Comparison of ENCODE assay signal across 8 mouse cellular contexts in the genomic region with DNA sequence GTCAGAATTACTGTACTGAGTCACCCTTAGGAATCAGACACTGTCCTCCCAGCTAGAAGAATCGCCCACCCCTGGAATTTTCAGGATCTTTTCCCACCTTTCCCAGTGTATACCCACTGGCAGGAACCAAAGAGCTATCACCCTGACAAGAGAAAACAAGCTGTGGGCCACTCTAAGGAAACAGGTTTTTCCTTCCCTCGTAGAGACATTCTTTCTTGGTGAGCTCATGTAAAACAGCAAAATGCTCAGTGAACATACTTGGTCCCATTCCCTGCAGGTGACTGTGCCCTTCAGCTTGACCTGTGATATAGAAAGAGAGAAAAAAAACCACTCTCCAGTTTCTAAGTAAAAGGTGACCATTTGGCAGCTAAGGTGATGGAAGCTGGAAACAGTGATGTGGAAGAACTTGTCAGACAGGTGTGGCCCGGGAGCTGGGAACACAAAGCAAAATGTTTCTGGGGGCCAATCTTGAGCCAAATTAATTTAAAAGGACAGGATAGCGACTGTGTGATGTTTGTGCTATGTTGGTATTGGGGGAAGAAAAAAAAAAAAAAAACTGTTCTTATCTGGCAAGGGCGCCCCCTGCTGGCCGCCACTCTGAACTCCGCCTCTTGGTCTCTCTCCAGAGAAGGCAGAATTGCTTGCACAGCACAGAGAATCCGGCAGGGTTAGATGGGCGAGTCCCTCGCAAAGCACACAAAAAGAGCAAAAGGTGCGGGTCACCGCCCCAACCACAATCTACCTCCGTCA.
DNase-seq lines count a peak whose midpoint lies in the region; ATAC-seq and TF ChIP-seq lines count a peak whose summit lies in the region.

No protein-coding gene starts in this region.

- peak; percentile 61 for TF ChIP-seq CTCF in cerebellum, adult 2 months (IDR thresholded peaks at IDR 0.05; ENCODE audit: borderline replicate concordance, insufficient read depth, low read depth, low read length)

- peak; percentile 39 for DNase-seq in MEL-GATA-1-ER (ENCODE audit: extremely low read depth, low read depth)
- DNase-seq in cerebellum, adult 2 months = peak; percentile 60 to 72
- peak; percentile 81 for DNase-seq in forelimb bud, embryonic 11.5 days (ENCODE audit: low read depth, low spot score)
- peak; percentile 86 for DNase-seq in heart, postnatal 4 days
- DNase-seq in layer of hippocampus, adult 8-10 months (ENCODE audit: low spot score in 2 of 2) = peak; percentile 49 to 77
- DNase-seq in retina, adult 2 months (ENCODE audit: low read depth, low spot score) = peak; percentile 38
- DNase-seq in thymus, postnatal 25 days = peak; percentile 81

- 19% methylated on average over 13 of the region's 13 CpGs for WGBS in cerebellum, adult 2 months
- WGBS in lung, embryonic 15.5 days = 12% methylated on average over 13 of the region's 13 CpGs

- H3K4me1 ChIP-seq in cerebellum, adult 2 months (ENCODE audit: control insufficient read depth, insufficient read depth, low read length) = no peaks in the 10 kb centered on the region
- H3K4me1 ChIP-seq in lung, embryonic 15.5 days = peaks cover 27% of the 10 kb centered on the region

- no peak for TF ChIP-seq POLR2A in cerebellum, adult 2 months (IDR thresholded peaks at IDR 0.05; ENCODE audit: borderline replicate concordance, insufficient read depth, low read length)

- H3K4me2 ChIP-seq in lung, embryonic 15.5 days = peak overlapping the region; percentile 53

- no peaks in the 10 kb centered on the region for H3K9me3 ChIP-seq in lung, embryonic 15.5 days

- H3K4me3 ChIP-seq in cerebellum, adult 2 months (replicated peaks; ENCODE audit: insufficient read depth, low read depth, low read length) = peak overlapping the region; percentile 42
- peak overlapping the region; percentile 21 for H3K4me3 ChIP-seq in lung, embryonic 15.5 days

- no peaks in the 10 kb centered on the region for H3K36me3 ChIP-seq in lung, embryonic 15.5 days

- no peak overlapping the region for H3K27ac ChIP-seq in cerebellum, adult 2 months (ENCODE audit: insufficient read depth, low read length)
- H3K27ac ChIP-seq in lung, embryonic 15.5 days = peak overlapping the region; percentile 63

- peak; percentile 60 for ATAC-seq in lung, embryonic 15.5 days (ENCODE audit: borderline replicate concordance, extremely low read depth, low FRiP score, low TSS enrichment)

- H3K27me3 ChIP-seq in cerebellum, adult 2 months (ENCODE audit: control insufficient read depth, insufficient read depth, low read length) = no peaks in the 10 kb centered on the region; the same call in 1 of the 2 replicates
- H3K27me3 ChIP-seq in lung, embryonic 15.5 days = no peaks in the 10 kb centered on the region

- no peak overlapping the region for H3K9ac ChIP-seq in lung, embryonic 15.5 days
